Mouse (Mus musculus) neural tube, embryonic 15.5 days (tissue): Measurements from ENCODE around the gene Mpp5. TPM values are rescaled to one million over a fixed set of nuclear protein-coding genes. Genes with fewer than 3 reads are reported as not detected.

ENCODE experiments used
- ATAC-seq: fragments of 200-750 bp; cut with Nextera tagmentation; 2 replicates; pipeline ENCODE4 v1.8.0; 2017; ENCODE audit warnings: mild to moderate bottlenecking, moderate TSS enrichment, moderate library complexity; ENCODE audit not compliant: low FRiP score
- H3K27ac ChIP-seq: fragments of 300-500 bp; sonication (generic); replicated peaks from 2 replicates; pipeline ENCODE4 v1.5.1; 2015; ENCODE audit warnings: mild to moderate bottlenecking, inconsistent platforms
- H3K27me3 ChIP-seq: fragments of 300-500 bp; sonication (generic); replicated peaks from 2 replicates; pipeline ENCODE4 v1.6.1; 2015; ENCODE audit warnings: inconsistent platforms
- H3K36me3 ChIP-seq: fragments of 300-500 bp; sonication (generic); 2 replicates; pipeline ENCODE4 v1.6.1; 2015; ENCODE audit warnings: inconsistent platforms
- H3K4me1 ChIP-seq: fragments of 300-500 bp; sonication (generic); 2 replicates; pipeline ENCODE4 v1.6.1; 2015; ENCODE audit warnings: inconsistent platforms
- H3K4me2 ChIP-seq: fragments of 300-500 bp; sonication (generic); 2 replicates; pipeline ENCODE4 v1.6.1; 2015; ENCODE audit warnings: inconsistent platforms, mild to moderate bottlenecking, moderate library complexity
- H3K4me3 ChIP-seq: fragments of 300-500 bp; sonication (generic); replicated peaks from 2 replicates; pipeline ENCODE4 v1.5.1; 2015; ENCODE audit warnings: mild to moderate bottlenecking, inconsistent platforms
- H3K9ac ChIP-seq: fragments of 300-500 bp; sonication (generic); replicated peaks from 2 replicates; pipeline ENCODE4 v1.6.1; 2015; ENCODE audit warnings: mild to moderate bottlenecking, inconsistent platforms
- H3K9me3 ChIP-seq: fragments of 300-500 bp; sonication (generic); replicated peaks from 2 replicates; pipeline ENCODE4 v1.6.1; 2016; ENCODE audit warnings: inconsistent platforms
- WGBS: fragments of 180-500 bp; shearing (Covaris S2); methylation state at CpG from one replicate; pipeline ENCODE4 v1.1.7; 2015; ENCODE audit warnings: mixed read lengths; 5-methylcytosine and 5-hydroxymethylcytosine counted together
- polyA plus RNA-seq: library from polyadenylated mRNA; unstranded; fragments of >200 nt; fragmentation: Nextera tagmentation; extraction: Ambion mirVana; gene quantifications from 2 replicates; pipeline ENCODE4 v1.2.1, GENCODE M21; 2015

The Mpp5 gene
- polyA plus RNA-seq, 1 experiment from 2014 or later: 14.6 TPM

DNA sequence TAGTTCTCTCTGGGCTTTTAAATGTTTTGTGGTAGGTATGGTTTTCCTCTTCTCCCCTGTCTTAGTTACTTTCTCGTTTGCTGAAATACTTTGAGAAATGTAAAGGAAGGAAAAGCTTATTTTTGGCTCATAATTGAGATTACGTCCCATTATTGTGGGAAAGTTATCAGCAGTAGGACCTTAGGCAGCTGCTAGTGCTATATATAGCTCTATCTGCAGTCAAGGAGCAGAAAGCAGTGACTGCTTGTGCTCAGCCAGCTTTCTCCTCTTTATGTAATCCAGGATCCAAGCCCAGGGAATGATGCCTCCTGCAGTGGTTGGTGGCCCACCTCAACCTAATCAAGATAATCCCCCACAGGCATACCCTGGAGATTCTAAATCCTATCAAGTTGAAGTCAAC is 24.5 kb downstream of the Mpp5 start:
- Histone ChIP-seq H3K9me3 (no peaks in the 10 kb centered on the region), H3K4me3 (no peak overlapping the region), H3K4me1 (0 out of 2 replicates have a peak, but pooled peaks cover 2% of the 10 kb centered on the region), H3K9ac (no peak overlapping the region), H3K36me3 (no peaks in the 10 kb centered on the region), H3K27ac (no peak overlapping the region), H3K27me3 (no peaks in the 10 kb centered on the region), H3K4me2 (no peak overlapping the region)
- 96% methylated on average over 2 of the region's 2 CpGs for WGBS
- ATAC-seq: no peak

- 0 out of 2 replicates have a peak overlapping the region, but pooled peaks have one; percentile 3 for H3K27ac ChIP-seq
- H3K4me1 ChIP-seq: 0 out of 2 replicates have a peak, but pooled peaks cover 6% of the 10 kb centered on the region
- H3K27me3 ChIP-seq: no peaks in the 10 kb centered on the region
- WGBS: 3% methylated on average over 2 of the region's 2 CpGs
- H3K9me3 ChIP-seq: no peaks in the 10 kb centered on the region
- H3K9ac ChIP-seq: no peak overlapping the region
- H3K4me2 ChIP-seq: no peak overlapping the region
- ATAC-seq: no peak
- H3K4me3 ChIP-seq: no peak overlapping the region
- no peaks in the 10 kb centered on the region for H3K36me3 ChIP-seq
Measured at GRCm38 (mm10) chr12:78777916-78778315, 29.2 kb downstream of the Mpp5 start.

GRCm38 (mm10) chr12:78778423-78779067 is 29.8 kb downstream of the Mpp5 start:
- Histone ChIP-seq H3K27me3 (no peaks in the 10 kb centered on the region), H3K9me3 (no peaks in the 10 kb centered on the region), H3K9ac (no peak overlapping the region), H3K36me3 (no peaks in the 10 kb centered on the region), H3K4me2 (no peak overlapping the region), H3K4me1 (0 out of 2 replicates have a peak, but pooled peaks cover 6% of the 10 kb centered on the region), H3K27ac (0 out of 2 replicates have a peak overlapping the region, but pooled peaks have one; percentile 3), H3K4me3 (no peak overlapping the region)
- 38% methylated on average over 4 of the region's 4 CpGs for WGBS
- no peak for ATAC-seq

DNA sequence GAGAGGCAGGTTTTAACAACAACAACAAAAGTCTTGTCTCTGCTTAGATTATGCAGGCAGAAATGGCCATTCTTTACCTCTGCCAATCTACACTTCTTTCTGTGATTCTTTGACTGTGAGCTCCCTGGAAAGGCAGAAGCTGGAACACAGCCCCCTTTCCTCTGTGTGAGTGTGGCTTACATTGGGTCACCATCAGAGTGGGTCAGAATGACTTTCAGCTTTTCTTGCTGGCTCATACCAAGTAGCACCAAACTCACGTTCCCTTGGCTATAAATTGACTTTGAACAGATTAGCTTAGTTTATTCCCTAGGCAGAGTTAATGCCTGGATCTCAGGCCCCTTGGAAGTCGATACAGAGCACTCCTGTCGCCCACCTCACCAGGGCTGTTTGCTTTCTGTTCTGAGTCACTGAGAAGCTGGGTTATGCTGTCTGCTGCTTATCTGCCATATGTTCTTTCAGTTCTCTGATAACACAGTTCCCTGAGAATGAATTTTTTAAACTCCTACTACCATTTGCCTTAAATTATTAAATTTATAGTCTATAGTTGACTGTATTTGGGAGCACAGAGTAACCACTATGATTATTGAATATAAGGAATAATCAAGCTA is 39.7 kb downstream of the Mpp5 start:
- 46% methylated on average over 3 of the region's 3 CpGs for WGBS
- no peaks in the 10 kb centered on the region for H3K27me3 ChIP-seq
- H3K9ac ChIP-seq: no peak overlapping the region
- H3K27ac ChIP-seq: no peak overlapping the region
- no peaks in the 10 kb centered on the region for H3K36me3 ChIP-seq
- H3K4me1 ChIP-seq: no peaks in the 10 kb centered on the region
- no peaks in the 10 kb centered on the region for H3K9me3 ChIP-seq
- no peak overlapping the region for H3K4me2 ChIP-seq
- no peak for ATAC-seq
- no peak overlapping the region for H3K4me3 ChIP-seq

DNA sequence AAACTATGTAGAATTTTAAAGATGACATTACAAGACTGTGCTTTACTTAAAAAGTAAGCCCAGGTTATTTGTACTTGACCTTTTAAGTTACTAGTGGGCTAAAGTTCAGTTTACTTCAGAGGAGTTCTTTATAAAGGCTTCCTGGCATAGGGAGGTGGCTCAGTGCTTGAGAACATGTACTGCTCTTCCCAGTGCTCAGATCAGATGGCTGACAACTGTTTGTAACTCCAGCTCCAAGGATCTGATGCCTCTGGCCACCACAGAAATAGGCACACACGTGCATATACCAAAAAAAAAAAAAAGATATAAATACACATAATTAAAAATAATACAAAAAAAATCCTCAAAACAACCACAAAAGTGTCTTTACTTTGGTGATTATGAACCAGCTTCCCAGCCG is 42.1 kb downstream of the Mpp5 start:
- Histone ChIP-seq H3K27me3 (no peaks in the 10 kb centered on the region), H3K9me3 (no peaks in the 10 kb centered on the region), H3K4me2 (no peak overlapping the region), H3K36me3 (no peaks in the 10 kb centered on the region), H3K27ac (no peak overlapping the region), H3K4me1 (no peaks in the 10 kb centered on the region), H3K4me3 (no peak overlapping the region), H3K9ac (no peak overlapping the region)
- 70% methylated on average over 2 of the region's 2 CpGs for WGBS
- ATAC-seq: no peak

DNA sequence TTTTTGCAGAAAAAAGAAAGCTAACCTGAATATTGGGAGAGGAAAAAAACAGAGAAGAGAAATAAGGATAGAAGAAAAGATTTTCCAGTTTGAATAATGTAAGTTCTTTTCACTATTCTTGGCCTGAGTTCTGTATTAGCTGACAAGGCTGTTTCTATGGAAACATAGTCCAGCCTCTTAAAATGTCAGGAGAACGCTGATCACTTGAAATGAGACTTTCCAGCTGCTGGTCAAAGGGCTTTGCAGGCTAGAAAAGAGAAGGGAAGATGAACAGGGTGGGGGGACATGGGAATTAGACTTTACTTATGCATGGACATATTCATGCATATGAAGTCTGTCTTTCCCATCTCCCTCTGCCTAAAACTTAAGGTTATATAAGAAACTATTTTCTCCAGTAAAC is 45.5 kb downstream of the Mpp5 start:
- H3K4me1 ChIP-seq: no peaks in the 10 kb centered on the region
- H3K9me3 ChIP-seq: no peaks in the 10 kb centered on the region
- no peaks in the 10 kb centered on the region for H3K27me3 ChIP-seq
- H3K27ac ChIP-seq: no peak overlapping the region
- WGBS: 3% methylated on average over 1 of the region's 1 CpGs
- no peak overlapping the region for H3K4me3 ChIP-seq
- H3K4me2 ChIP-seq: no peak overlapping the region
- no peak for ATAC-seq
- peaks cover 4% of the 10 kb centered on the region; the same call in 1 of the 2 replicates for H3K36me3 ChIP-seq
- no peak overlapping the region for H3K9ac ChIP-seq

DNA sequence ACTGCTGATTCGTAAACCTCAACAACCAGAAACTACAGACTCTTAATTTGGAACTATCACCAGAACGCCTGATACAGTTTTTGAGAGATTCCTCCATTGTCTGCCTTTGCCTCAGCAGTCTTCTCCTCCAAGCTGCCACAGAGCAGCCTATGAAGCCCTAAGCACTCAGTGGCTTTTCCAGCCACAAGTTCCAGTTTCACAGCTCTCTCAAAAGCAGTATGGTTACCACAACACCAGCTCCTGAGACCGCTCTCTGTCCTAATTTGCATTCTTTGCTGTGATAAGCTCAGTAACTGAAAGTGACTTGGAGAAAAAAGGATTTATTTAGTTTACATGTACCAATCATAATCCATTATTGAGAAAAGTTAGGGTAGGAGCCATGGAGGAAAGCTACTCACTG is 51.3 kb downstream of the Mpp5 start:
- H3K9ac ChIP-seq: no peak overlapping the region
- H3K9me3 ChIP-seq: no peaks in the 10 kb centered on the region
- H3K4me2 ChIP-seq: no peak overlapping the region
- WGBS: 91% methylated on average over 3 of the region's 3 CpGs
- H3K4me1 ChIP-seq: no peaks in the 10 kb centered on the region
- no peak overlapping the region for H3K4me3 ChIP-seq
- no peak overlapping the region for H3K27ac ChIP-seq
- peaks cover 4% of the 10 kb centered on the region; the same call in 1 of the 2 replicates for H3K36me3 ChIP-seq
- H3K27me3 ChIP-seq: no peaks in the 10 kb centered on the region
- ATAC-seq: no peak

DNA sequence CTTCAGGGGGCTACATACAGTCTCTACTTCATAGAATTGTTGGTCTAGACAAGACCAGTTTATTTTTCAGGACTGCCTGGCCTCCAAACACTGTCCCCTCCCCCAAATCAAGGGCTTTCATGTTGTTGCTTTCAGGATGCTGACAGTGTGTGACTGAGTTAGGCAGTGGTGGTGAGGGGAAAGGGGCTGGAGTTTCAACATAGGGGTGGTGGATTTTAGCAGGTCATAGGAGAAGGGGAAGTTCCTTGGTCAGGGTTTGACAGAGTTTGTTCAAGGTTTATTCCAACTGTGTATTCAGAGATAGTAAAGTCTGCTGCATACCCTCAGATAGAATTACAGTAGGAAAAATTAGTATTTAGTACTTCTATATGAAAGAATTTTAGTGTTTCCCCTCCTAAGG is 53.1 kb downstream of the Mpp5 start:
- H3K4me2 ChIP-seq: no peak overlapping the region

DNA sequence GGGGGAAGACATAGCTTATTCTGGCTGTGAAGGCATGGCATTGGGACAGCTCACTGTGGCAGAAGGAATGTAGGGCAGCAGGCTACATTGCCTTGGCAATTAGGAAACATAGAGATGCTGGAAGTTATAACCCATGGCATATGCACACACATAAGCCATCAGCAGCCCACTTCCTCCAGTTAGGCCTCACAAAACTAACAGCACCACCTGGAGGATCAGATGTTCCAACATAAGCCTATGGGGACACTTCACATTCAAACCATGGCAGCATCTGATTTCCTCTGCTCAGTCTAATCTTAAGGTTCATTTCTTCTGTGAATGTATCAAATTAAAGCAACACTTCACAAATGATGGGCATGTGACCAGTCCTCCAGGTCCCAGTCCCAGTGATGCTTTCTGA is 65.7 kb downstream of the Mpp5 start:
- H3K9me3 ChIP-seq: no peaks in the 10 kb centered on the region
- H3K27me3 ChIP-seq: no peaks in the 10 kb centered on the region
- H3K4me1 ChIP-seq: no peaks in the 10 kb centered on the region
- H3K36me3 ChIP-seq: no peaks in the 10 kb centered on the region
- ATAC-seq: no peak
- H3K4me3 ChIP-seq: no peak overlapping the region
- no peak overlapping the region for H3K27ac ChIP-seq
- no peak overlapping the region for H3K9ac ChIP-seq
- H3K4me2 ChIP-seq: no peak overlapping the region

More for the DNA sequence above, 53.1 kb downstream of the Mpp5 start:
- no peak overlapping the region for H3K27ac ChIP-seq
- no peak overlapping the region for H3K9ac ChIP-seq
- no peaks in the 10 kb centered on the region for H3K4me1 ChIP-seq
- peaks cover 4% of the 10 kb centered on the region; the same call in 1 of the 2 replicates for H3K36me3 ChIP-seq
- ATAC-seq: no peak
- no peak overlapping the region for H3K4me3 ChIP-seq
- no peaks in the 10 kb centered on the region for H3K27me3 ChIP-seq
- no peaks in the 10 kb centered on the region for H3K9me3 ChIP-seq

DNA sequence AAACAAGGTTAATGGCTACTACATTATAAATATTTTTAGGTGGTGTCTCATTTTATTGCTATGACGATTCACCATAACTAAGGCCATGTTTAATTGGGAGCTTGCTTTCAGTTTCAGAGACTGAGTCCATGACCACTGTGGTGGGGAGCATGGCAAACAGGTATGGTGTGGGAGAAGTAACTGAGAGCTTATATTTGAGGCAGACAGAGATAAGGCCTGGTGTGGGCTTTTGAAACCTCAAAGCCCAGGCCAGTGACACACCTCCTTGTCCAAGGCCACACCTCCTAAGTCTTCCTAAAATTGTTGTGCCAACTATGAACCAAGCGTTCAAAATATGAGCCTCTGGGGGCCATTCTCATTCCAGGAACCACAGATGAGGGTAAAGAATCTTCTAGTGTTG is 85.8 kb downstream of the Mpp5 start:
- H3K36me3 ChIP-seq: peaks cover 33% of the 10 kb centered on the region
- WGBS: 85% methylated on average over 2 of the region's 2 CpGs

GRCm38 (mm10) chr12:78839906-78840305 is 91.2 kb downstream of the Mpp5 start:
- H3K4me2 ChIP-seq: no peak overlapping the region
- no peak overlapping the region for H3K9ac ChIP-seq
- 88% methylated on average over 4 of the region's 4 CpGs for WGBS
- H3K27ac ChIP-seq: no peak overlapping the region
- no peaks in the 10 kb centered on the region for H3K9me3 ChIP-seq
- no peak for ATAC-seq
- H3K4me3 ChIP-seq: no peak overlapping the region
- peaks cover 65% of the 10 kb centered on the region for H3K36me3 ChIP-seq
- H3K4me1 ChIP-seq: no peaks in the 10 kb centered on the region
- H3K27me3 ChIP-seq: no peaks in the 10 kb centered on the region

More for the DNA sequence above, 85.8 kb downstream of the Mpp5 start:
- H3K27ac ChIP-seq: no peak overlapping the region
- no peak overlapping the region for H3K4me2 ChIP-seq
- H3K9me3 ChIP-seq: no peaks in the 10 kb centered on the region
- no peak overlapping the region for H3K9ac ChIP-seq
- no peaks in the 10 kb centered on the region for H3K4me1 ChIP-seq
- no peak for ATAC-seq
- no peaks in the 10 kb centered on the region for H3K27me3 ChIP-seq
- no peak overlapping the region for H3K4me3 ChIP-seq

GRCm38 (mm10) chr12:78842429-78842828 is 93.7 kb downstream of the Mpp5 start:
- Histone ChIP-seq H3K36me3 (peaks cover 68% of the 10 kb centered on the region), H3K4me3 (no peak overlapping the region), H3K9ac (no peak overlapping the region), H3K27ac (no peak overlapping the region), H3K9me3 (no peaks in the 10 kb centered on the region), H3K27me3 (no peaks in the 10 kb centered on the region), H3K4me2 (no peak overlapping the region), H3K4me1 (no peaks in the 10 kb centered on the region)
- no peak for ATAC-seq
- WGBS: 95% methylated on average over 1 of the region's 1 CpGs
